Comparison of ENCODE assay signal across 14 mouse cellular contexts in genomic region chr14:47638316-47638895, GRCm38 (mm10).
"Had no signal": no experiment of that assay in that cellular context is flagged by ENCODE, and none has a peak within 500 bp of the region (broad histone marks: within the 10 kb centered on the region; RNA-seq: fewer than 3 reads in every experiment).

No protein-coding gene starts in this region.

- H3K27ac ChIP-seq: layer of hippocampus, adult 2 months; limb, embryonic 13.5 days; liver, embryonic 14.5 days; midbrain, embryonic 10.5 days; neural tube, embryonic 12.5 days had no signal

- H3K4me2 ChIP-seq: limb, embryonic 13.5 days; neural tube, embryonic 12.5 days had no signal

- H3K9me3 ChIP-seq: limb, embryonic 13.5 days; midbrain, embryonic 10.5 days; neural tube, embryonic 12.5 days had no signal

- DNase-seq: kidney, postnatal 10 days; kidney, postnatal 4 days; left cerebral cortex, postnatal 4 days; lung, adult 18-20 months; lung, postnatal 10 days; lung, postnatal 4 days; midbrain, embryonic 14.5 days; thymus, adult 2 months; thymus, postnatal 36 days had no signal

- H3K36me3 ChIP-seq: limb, embryonic 13.5 days; midbrain, embryonic 10.5 days; neural tube, embryonic 12.5 days had no signal

- H3K4me3 ChIP-seq: layer of hippocampus, adult 2 months; limb, embryonic 13.5 days; midbrain, embryonic 10.5 days; neural tube, embryonic 12.5 days had no signal

- H3K27me3 ChIP-seq: limb, embryonic 13.5 days; neural tube, embryonic 12.5 days had no signal

- H3K9ac ChIP-seq: limb, embryonic 13.5 days; liver, embryonic 14.5 days; neural tube, embryonic 12.5 days had no signal
